Mouse (Mus musculus) neural tube, embryonic 11.5 days (tissue): ENCODE data around the gene Rasgrp4. TPM values are rescaled to one million over a fixed set of nuclear protein-coding genes. Genes with fewer than 3 reads are reported as not detected.
"Not testable (repeated sequence)": the region's sequence is repeated elsewhere in the genome, so short reads cannot be mapped to it uniquely, and the experiment has no call there.

Experiments used
- ATAC-seq: fragments of 200-750 bp; cut with Nextera tagmentation; 2 replicates; pipeline ENCODE4 v1.8.0; 2017; ENCODE audit warnings: moderate number of reproducible peaks, mild to moderate bottlenecking, moderate TSS enrichment, moderate library complexity; ENCODE audit not compliant: insufficient read depth, low FRiP score, low TSS enrichment
- DNase-seq: peaks from one replicate; pipeline ENCODE4 v3.0.0-alpha.2; 2015; ENCODE audit warnings: low spot score
- H3K27ac ChIP-seq: fragments of 300-500 bp; sonication (generic); 2 replicates; pipeline ENCODE4 v1.5.1; 2014; ENCODE audit warnings: low read depth, mild to moderate bottlenecking, low read length
- H3K27me3 ChIP-seq: fragments of 300-500 bp; sonication (generic); 2 replicates; pipeline ENCODE4 v1.6.1; 2014; ENCODE audit warnings: mild to moderate bottlenecking, low read length, mixed read lengths; ENCODE audit not compliant: control insufficient read depth, insufficient read depth
- H3K36me3 ChIP-seq: fragments of 300-500 bp; sonication (generic); 2 replicates; pipeline ENCODE4 v1.6.1; 2014; ENCODE audit warnings: mild to moderate bottlenecking, low read length, moderate library complexity, mixed read lengths; ENCODE audit not compliant: control insufficient read depth, insufficient read depth
- H3K4me1 ChIP-seq: fragments of 300-500 bp; sonication (generic); 2 replicates; pipeline ENCODE4 v1.6.1; 2014; ENCODE audit warnings: low read length, mixed read lengths; ENCODE audit not compliant: control insufficient read depth, insufficient read depth
- H3K4me2 ChIP-seq: fragments of 300-500 bp; sonication (generic); 2 replicates; pipeline ENCODE4 v1.6.1; 2014; ENCODE audit warnings: low read depth, mild to moderate bottlenecking, moderate library complexity
- H3K4me3 ChIP-seq: fragments of 300-500 bp; sonication (generic); 2 replicates; pipeline ENCODE4 v1.5.1; 2014; ENCODE audit warnings: low read depth, low read length
- H3K9ac ChIP-seq: fragments of 300-500 bp; sonication (generic); 2 replicates; pipeline ENCODE4 v1.6.1; 2014; ENCODE audit warnings: mild to moderate bottlenecking, low read length
- H3K9me3 ChIP-seq: fragments of 300-500 bp; sonication (generic); 2 replicates; pipeline ENCODE4 v1.6.1; 2016; ENCODE audit warnings: low read length; ENCODE audit not compliant: control insufficient read depth
- WGBS: fragments of 180-500 bp; shearing (Covaris S2); extraction: QIAGEN DNeasy Blood & Tissue Kit; methylation state at CpG from one replicate; pipeline ENCODE4 v1.1.7; 2014; 5-methylcytosine and 5-hydroxymethylcytosine counted together
- polyA plus RNA-seq: library from polyadenylated mRNA; unstranded; fragments of >200 nt; fragmentation: Nextera tagmentation; extraction: Ambion mirVana; gene quantifications from 2 replicates; pipeline ENCODE4 v1.2.1, GENCODE M21; 2014

Gene Rasgrp4
- polyA plus RNA-seq, 1 experiment from 2014 or later, result 0.82 TPM

- H3K9me3 ChIP-seq, H3K36me3 ChIP-seq, H3K27me3 ChIP-seq, DNase-seq, H3K27ac ChIP-seq, H3K4me1 ChIP-seq, H3K4me2 ChIP-seq, H3K4me3 ChIP-seq, ATAC-seq, H3K9ac ChIP-seq: not testable (repeated sequence)
- WGBS, result 90% methylated on average over 3 of the region's 4 CpGs
Measured at GRCm38 (mm10) chr7:29139237-29139636, 4.6 kb downstream of the Rasgrp4 start.

- Histone ChIP-seq H3K4me1 (no peaks in the 10 kb centered on the region), H3K27me3 (no peaks in the 10 kb centered on the region), H3K9me3 (no peaks in the 10 kb centered on the region), H3K27ac (no peak overlapping the region), H3K4me3 (no peak overlapping the region), H3K4me2 (no peak overlapping the region), H3K9ac (no peak overlapping the region), H3K36me3 (no peaks in the 10 kb centered on the region)
- WGBS, result 89% methylated on average over 8 of the region's 8 CpGs
- DNase-seq (no peak), ATAC-seq (no peak)
Measured at GRCm38 (mm10) chr7:29141416-29141815, 6.8 kb downstream of the Rasgrp4 start.

- no peaks in the 10 kb centered on the region for H3K4me1 ChIP-seq
- ATAC-seq (no peak), DNase-seq (no peak)
- H3K27me3 ChIP-seq, result no peaks in the 10 kb centered on the region
- H3K9me3 ChIP-seq, result no peaks in the 10 kb centered on the region
- WGBS, result 92% methylated on average over 4 of the region's 4 CpGs
- no peak overlapping the region for H3K9ac ChIP-seq
- H3K27ac ChIP-seq, result no peak overlapping the region
- H3K4me2 ChIP-seq, result no peak overlapping the region
- H3K4me3 ChIP-seq, result no peak overlapping the region
- H3K36me3 ChIP-seq, result no peaks in the 10 kb centered on the region
Measured at GRCm38 (mm10) chr7:29144006-29144405, 9.4 kb downstream of the Rasgrp4 start.

- WGBS, result 85% methylated on average over 7 of the region's 7 CpGs
- no peak overlapping the region for H3K27ac ChIP-seq
Measured at GRCm38 (mm10) chr7:29146625-29147367, 12.1 kb downstream of the Rasgrp4 start.

GRCm38 (mm10) chr7:29148771-29149170, 14.1 kb downstream of the Rasgrp4 start:
- WGBS, result 93% methylated on average over 15 of the region's 15 CpGs

More at GRCm38 (mm10) chr7:29146625-29147367, 12.1 kb downstream of the Rasgrp4 start:
- Histone ChIP-seq H3K9me3 (no peaks in the 10 kb centered on the region), H3K36me3 (no peaks in the 10 kb centered on the region), H3K9ac (no peak overlapping the region), H3K4me2 (no peak overlapping the region), H3K4me1 (no peaks in the 10 kb centered on the region), H3K27me3 (no peaks in the 10 kb centered on the region), H3K4me3 (no peak overlapping the region)
- ATAC-seq (no peak), DNase-seq (no peak)

GRCm38 (mm10) chr7:29151486-29151885, 16.8 kb downstream of the Rasgrp4 start:
- Histone ChIP-seq H3K4me3 (no peak overlapping the region), H3K27ac (no peak overlapping the region), H3K9ac (no peak overlapping the region), H3K4me1 (no peaks in the 10 kb centered on the region), H3K9me3 (no peaks in the 10 kb centered on the region; the same call in 1 of the 2 replicates), H3K36me3 (no peaks in the 10 kb centered on the region), H3K27me3 (no peaks in the 10 kb centered on the region), H3K4me2 (no peak overlapping the region)
- DNase-seq (no peak), ATAC-seq (no peak)
- WGBS, result 61% methylated on average over 10 of the region's 10 CpGs

More at GRCm38 (mm10) chr7:29148771-29149170, 14.1 kb downstream of the Rasgrp4 start:
- Histone ChIP-seq H3K4me2 (no peak overlapping the region), H3K4me1 (no peaks in the 10 kb centered on the region), H3K36me3 (no peaks in the 10 kb centered on the region), H3K27me3 (no peaks in the 10 kb centered on the region), H3K9me3 (no peaks in the 10 kb centered on the region; the same call in 1 of the 2 replicates), H3K27ac (no peak overlapping the region), H3K4me3 (no peak overlapping the region), H3K9ac (no peak overlapping the region)
- DNase-seq (no peak), ATAC-seq (no peak)

- Histone ChIP-seq H3K36me3 (no peaks in the 10 kb centered on the region), H3K9me3 (no peaks in the 10 kb centered on the region; the same call in 1 of the 2 replicates), H3K4me2 (no peak overlapping the region), H3K4me3 (no peak overlapping the region), H3K9ac (no peak overlapping the region), H3K27ac (no peak overlapping the region), H3K27me3 (peaks cover 7% of the 10 kb centered on the region; the same call in 1 of the 2 replicates), H3K4me1 (no peaks in the 10 kb centered on the region)
- WGBS, result 95% methylated on average over 14 of the region's 14 CpGs
- no peak for DNase-seq
- no peak for ATAC-seq
Measured at GRCm38 (mm10) chr7:29154018-29154720, 19.5 kb downstream of the Rasgrp4 start.

- Histone ChIP-seq H3K4me1 (no peaks in the 10 kb centered on the region), H3K27me3 (peaks cover 7% of the 10 kb centered on the region; the same call in 1 of the 2 replicates), H3K4me3 (peak overlapping the region; percentile 79), H3K4me2 (peak overlapping the region; percentile 97), H3K36me3 (no peaks in the 10 kb centered on the region), H3K27ac (peak overlapping the region; percentile 87), H3K9ac (peak overlapping the region; percentile 83), H3K9me3 (no peaks in the 10 kb centered on the region; the same call in 1 of the 2 replicates)
- ATAC-seq (peak; percentile 89), DNase-seq (peak; percentile 90)
- 7% methylated on average over 35 of the region's 37 CpGs for WGBS
Measured at GRCm38 (mm10) chr7:29155196-29155837, 20.7 kb downstream of the Rasgrp4 start.
